Mouse (Mus musculus): ENCODE data around the gene Rnf113a2. TPM values are rescaled to one million over a fixed set of nuclear protein-coding genes. Genes with fewer than 3 reads are reported as not detected.

Gene Rnf113a2
- polyA plus RNA-seq, 1 experiment from 2014 or later, result 11.7 TPM

GRCm38 (mm10) chr12:84456911-84457310 lies 39.9 kb downstream of the Rnf113a2 start:
- Histone ChIP-seq H3K27me3 (ENCODE audit: control insufficient read depth, insufficient read depth, low read depth, low read length) (no peaks in the 10 kb centered on the region), H3K9ac (ENCODE audit: low read depth, low read length) (no peak overlapping the region), H3K4me3 (ENCODE audit: low read depth, low read length) (no peak overlapping the region), H3K27ac (ENCODE audit: low read length) (no peak overlapping the region), H3K36me3 (ENCODE audit: control insufficient read depth, insufficient read depth) (peaks cover 22% of the 10 kb centered on the region), H3K4me1 (ENCODE audit: control insufficient read depth, low read depth, low read length) (peaks cover 18% of the 10 kb centered on the region), H3K9me3 (replicated peaks; ENCODE audit: control insufficient read depth, low read length) (no peaks in the 10 kb centered on the region), H3K4me2 (ENCODE audit: low read depth, low read length) (no peak overlapping the region)
- no peak for ATAC-seq (ENCODE audit: low read depth)
- 77% methylated on average over 3 of the region's 3 CpGs for whole genome bisulfite sequencing (ENCODE audit: insufficient replicate concordance)

GRCm38 (mm10) chr12:84459845-84460244 lies 42.8 kb downstream of the Rnf113a2 start:
- no peak for ATAC-seq (ENCODE audit: low read depth)
- Histone ChIP-seq H3K27ac (ENCODE audit: low read length) (no peak overlapping the region), H3K9ac (ENCODE audit: low read depth, low read length) (no peak overlapping the region), H3K4me1 (ENCODE audit: control insufficient read depth, low read depth, low read length) (no peaks in the 10 kb centered on the region), H3K4me3 (ENCODE audit: low read depth, low read length) (no peak overlapping the region), H3K36me3 (ENCODE audit: control insufficient read depth, insufficient read depth) (peaks cover 34% of the 10 kb centered on the region), H3K4me2 (ENCODE audit: low read depth, low read length) (no peak overlapping the region), H3K27me3 (ENCODE audit: control insufficient read depth, insufficient read depth, low read depth, low read length) (no peaks in the 10 kb centered on the region), H3K9me3 (replicated peaks; ENCODE audit: control insufficient read depth, low read length) (no peaks in the 10 kb centered on the region)
- WGBS (ENCODE audit: insufficient replicate concordance), result 76% methylated on average over 1 of the region's 1 CpGs

GRCm38 (mm10) chr12:84461416-84461815 lies 44.4 kb downstream of the Rnf113a2 start:
- no peak overlapping the region for H3K27ac ChIP-seq (ENCODE audit: low read length)
- no peak overlapping the region for H3K9ac ChIP-seq (ENCODE audit: low read depth, low read length)
- no peaks in the 10 kb centered on the region for H3K9me3 ChIP-seq (replicated peaks; ENCODE audit: control insufficient read depth, low read length)
- WGBS (ENCODE audit: insufficient replicate concordance), result 83% methylated on average over 5 of the region's 5 CpGs
- no peak for ATAC-seq (ENCODE audit: low read depth)
- H3K4me2 ChIP-seq (ENCODE audit: low read depth, low read length), result no peak overlapping the region
- H3K36me3 ChIP-seq (ENCODE audit: control insufficient read depth, insufficient read depth), result peaks cover 35% of the 10 kb centered on the region
- H3K27me3 ChIP-seq (ENCODE audit: control insufficient read depth, insufficient read depth, low read depth, low read length), result no peaks in the 10 kb centered on the region
- no peak overlapping the region for H3K4me3 ChIP-seq (ENCODE audit: low read depth, low read length)
- no peaks in the 10 kb centered on the region for H3K4me1 ChIP-seq (ENCODE audit: control insufficient read depth, low read depth, low read length)

- Histone ChIP-seq H3K4me1 (ENCODE audit: control insufficient read depth, low read depth, low read length) (no peaks in the 10 kb centered on the region), H3K4me2 (ENCODE audit: low read depth, low read length) (no peak overlapping the region), H3K9ac (ENCODE audit: low read depth, low read length) (no peak overlapping the region), H3K27ac (ENCODE audit: low read length) (no peak overlapping the region), H3K36me3 (ENCODE audit: control insufficient read depth, insufficient read depth) (peaks cover 35% of the 10 kb centered on the region), H3K27me3 (ENCODE audit: control insufficient read depth, insufficient read depth, low read depth, low read length) (no peaks in the 10 kb centered on the region), H3K9me3 (replicated peaks; ENCODE audit: control insufficient read depth, low read length) (no peaks in the 10 kb centered on the region), H3K4me3 (ENCODE audit: low read depth, low read length) (no peak overlapping the region)
- 84% methylated on average over 3 of the region's 3 CpGs for WGBS (ENCODE audit: insufficient replicate concordance)
- no peak for ATAC-seq (ENCODE audit: low read depth)
These were observed 45.9 kb downstream of the Rnf113a2 start for GRCm38 (mm10) chr12:84462856-84463255.

Other genes starting within 250 kb of the Rnf113a2 start
- 6.9 and 7.8 TPM in 2 replicates for gene Elmsan1, start 198.3 kb upstream of the Rnf113a2 start, polyA plus RNA-seq (2015; fragmentation: Nextera tagmentation; extraction: Ambion mirVana)
- 22.8 and 25.2 TPM in 2 replicates for gene Ptgr2, start 132.0 kb upstream of the Rnf113a2 start, polyA plus RNA-seq (2015; fragmentation: Nextera tagmentation; extraction: Ambion mirVana)
- gene Zfp410, start 100.3 kb upstream of the Rnf113a2 start, polyA plus RNA-seq (2015; fragmentation: Nextera tagmentation; extraction: Ambion mirVana), result 32.3 and 36.2 TPM in 2 replicates
- gene Coq6, start 55.5 kb upstream of the Rnf113a2 start, polyA plus RNA-seq (2015; fragmentation: Nextera tagmentation; extraction: Ambion mirVana), result 22.3 and 23.6 TPM in 2 replicates
- gene Fam161b, start 55.4 kb upstream of the Rnf113a2 start, polyA plus RNA-seq (2015; fragmentation: Nextera tagmentation; extraction: Ambion mirVana), result 1.0 and 1.3 TPM in 2 replicates
- gene Entpd5, start 8.2 kb upstream of the Rnf113a2 start, polyA plus RNA-seq (2015; fragmentation: Nextera tagmentation; extraction: Ambion mirVana), result 17.0 and 18.1 TPM in 2 replicates
- gene Bbof1, start 8.1 kb upstream of the Rnf113a2 start, polyA plus RNA-seq (2015; fragmentation: Nextera tagmentation; extraction: Ambion mirVana), result 0.31 and 0.36 TPM in 2 replicates
- 49.3 and 55.5 TPM in 2 replicates for gene Aldh6a1, start 33.8 kb downstream of the Rnf113a2 start, polyA plus RNA-seq (2015; fragmentation: Nextera tagmentation; extraction: Ambion mirVana)
- gene Lin52, start 34.2 kb downstream of the Rnf113a2 start, polyA plus RNA-seq (2015; fragmentation: Nextera tagmentation; extraction: Ambion mirVana), result 10.7 and 11.8 TPM in 2 replicates
- not detected in 2 replicates for gene Vsx2, start 152.6 kb downstream of the Rnf113a2 start, polyA plus RNA-seq (2015; fragmentation: Nextera tagmentation; extraction: Ambion mirVana)
- 4.0 and 4.6 TPM in 2 replicates for gene Abcd4, start 200.2 kb downstream of the Rnf113a2 start, polyA plus RNA-seq (2015; fragmentation: Nextera tagmentation; extraction: Ambion mirVana)
- gene Vrtn, start 223.8 kb downstream of the Rnf113a2 start, polyA plus RNA-seq (2015; fragmentation: Nextera tagmentation; extraction: Ambion mirVana), result not detected in 2 replicates